Mouse (Mus musculus) right cerebral cortex, postnatal 36 days (tissue): ENCODE data around the gene Elf3.
"Not testable (repeated sequence)": the region's sequence is repeated elsewhere in the genome, so short reads cannot be mapped to it uniquely, and the experiment has no call there.

Source experiments
- DNase-seq, 2 experiments: peaks; one replicate each; pipeline ENCODE4 v3.0.0; 2022; ENCODE audit warnings: low spot score in 2 of 2, mixed read lengths in 1 of 2

Elf3 gene

GRCm38 (mm10) chr1:135237131-135237851, 21.1 kb downstream of the Elf3 start:
- DNase-seq, result no peak

- no peak for DNase-seq
Measured at GRCm38 (mm10) chr1:135234771-135235170, 23.6 kb downstream of the Elf3 start.

- DNase-seq, result no peak
Measured at GRCm38 (mm10) chr1:135233961-135234360, 24.4 kb downstream of the Elf3 start.

GRCm38 (mm10) chr1:135231878-135232277, 26.5 kb downstream of the Elf3 start:
- not testable (repeated sequence) for DNase-seq

- DNase-seq, result no peak
Measured at GRCm38 (mm10) chr1:135227339-135227950, 30.9 kb downstream of the Elf3 start.

GRCm38 (mm10) chr1:135224981-135225604, 33.3 kb downstream of the Elf3 start:
- no peak for DNase-seq

GRCm38 (mm10) chr1:135224147-135224546, 34.2 kb downstream of the Elf3 start:
- no peak for DNase-seq

GRCm38 (mm10) chr1:135217607-135218233, 40.6 kb downstream of the Elf3 start:
- DNase-seq, result no peak

- DNase-seq, result no peak
Measured at GRCm38 (mm10) chr1:135213772-135214640, 44.4 kb downstream of the Elf3 start.

- DNase-seq, result no peak
Measured at GRCm38 (mm10) chr1:135210421-135210820, 47.9 kb downstream of the Elf3 start.

- no peak for DNase-seq
Measured at GRCm38 (mm10) chr1:135208716-135209115, 49.7 kb downstream of the Elf3 start.

GRCm38 (mm10) chr1:135206586-135207339, 51.6 kb downstream of the Elf3 start:
- DNase-seq, result no peak

GRCm38 (mm10) chr1:135205257-135205656, 53.1 kb downstream of the Elf3 start:
- DNase-seq, result no peak

- no peak for DNase-seq
Measured at GRCm38 (mm10) chr1:135204196-135205126, 53.9 kb downstream of the Elf3 start.
